Mouse (Mus musculus) C2C12 (cell line): ENCODE measurements around the gene Tas2r134.

Experiments
- CEBPB ChIP-seq: IDR thresholded peaks from one replicate; pipeline ENCODE4 v1.6.1; 2011; ENCODE audit warnings: low read depth, mild to moderate bottlenecking, control low read depth, moderate library complexity
- CTCF ChIP-seq: IDR thresholded peaks from one replicate; pipeline ENCODE4 v1.5.1; 2011; ENCODE audit not compliant: control insufficient read depth, insufficient read depth, insufficient read length
- MAX ChIP-seq: IDR thresholded peaks from one replicate; pipeline ENCODE4 v1.6.1; 2011; ENCODE audit warnings: mild to moderate bottlenecking, control low read depth
- MYOD1 ChIP-seq: IDR thresholded peaks from one replicate; pipeline ENCODE4 v1.6.1; 2011; ENCODE audit warnings: low read depth; ENCODE audit not compliant: control insufficient read depth, insufficient read length
- MYOG ChIP-seq: IDR thresholded peaks from one replicate; pipeline ENCODE4 v1.6.1; 2011; ENCODE audit not compliant: control insufficient read depth, insufficient read length; ENCODE audit errors: extremely low read depth
- USF1 ChIP-seq: IDR thresholded peaks from one replicate; pipeline ENCODE4 v1.6.1; 2011; ENCODE audit warnings: low read depth, mild to moderate bottlenecking, control low read depth, moderate library complexity

DNA sequence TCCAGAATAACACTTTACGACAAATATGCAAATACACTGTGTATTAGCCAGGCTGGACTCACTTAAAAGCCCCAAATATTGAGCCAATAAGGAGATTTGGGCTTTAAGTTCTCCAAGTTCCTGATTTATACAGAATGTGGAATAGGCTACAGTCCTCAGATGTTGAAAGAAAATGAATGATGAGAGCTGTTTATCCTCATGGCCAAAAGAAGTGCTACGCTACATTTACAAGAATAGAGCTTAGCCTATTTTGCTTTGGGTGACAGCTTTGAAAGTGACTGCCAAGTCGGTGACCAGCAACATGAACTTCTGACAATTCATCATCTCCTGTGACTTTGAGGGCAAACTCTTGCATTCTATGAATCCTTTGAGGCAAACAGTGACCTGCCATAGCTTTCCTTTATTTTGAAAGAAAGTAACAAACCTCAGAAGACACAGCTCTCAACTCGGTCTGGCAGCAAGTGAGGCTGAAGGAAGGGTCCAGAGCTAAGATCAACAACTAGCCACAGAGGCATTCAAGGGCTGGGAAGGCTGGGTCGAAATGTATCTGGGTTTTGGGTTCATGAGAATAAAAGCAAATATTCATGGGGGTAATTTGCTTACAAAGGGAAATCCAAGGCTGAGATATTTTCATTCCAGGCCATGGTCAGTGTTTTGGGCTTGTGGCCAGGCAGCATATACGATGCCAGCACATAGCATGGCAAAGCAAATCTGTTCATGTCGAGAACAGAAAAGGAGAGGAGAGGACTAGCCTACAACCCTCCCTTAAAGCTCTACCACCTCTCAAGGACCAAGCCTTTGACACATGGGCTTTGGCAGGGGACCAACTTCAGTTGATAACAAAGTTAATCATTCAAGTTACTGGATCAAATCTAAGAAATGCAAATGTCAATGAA lies 16.2 kb downstream of the Tas2r134 start:
- no peak for TF ChIP-seq CTCF
- TF ChIP-seq MYOD1, result no peak
- no peak for TF ChIP-seq USF1
- TF ChIP-seq MAX, result no peak
- no peak for TF ChIP-seq MYOG
- TF ChIP-seq CEBPB, result no peak
